Mouse (Mus musculus) liver, embryonic 15.5 days (tissue): ENCODE data around the gene Rtn1. TPM values are rescaled to one million over a fixed set of nuclear protein-coding genes. Genes with fewer than 3 reads are reported as not detected.

Source experiments
- ATAC-seq: fragments of 200-750 bp; cut with Nextera tagmentation; 2 replicates; pipeline ENCODE4 v1.8.0; 2017; ENCODE audit warnings: moderate number of reproducible peaks, mild to moderate bottlenecking, moderate library complexity; ENCODE audit not compliant: insufficient read depth
- H3K27ac ChIP-seq: fragments of 300-500 bp; sonication (generic); replicated peaks from 2 replicates; pipeline ENCODE4 v1.5.1; 2015; ENCODE audit warnings: mild to moderate bottlenecking, inconsistent platforms
- H3K27me3 ChIP-seq: fragments of 300-500 bp; sonication (generic); 2 replicates; pipeline ENCODE4 v1.6.1; 2015; ENCODE audit warnings: mild to moderate bottlenecking, inconsistent platforms
- H3K36me3 ChIP-seq: fragments of 300-500 bp; sonication (generic); replicated peaks from 2 replicates; pipeline ENCODE4 v1.6.1; 2015; ENCODE audit warnings: moderate library complexity, mild to moderate bottlenecking, inconsistent platforms
- H3K4me1 ChIP-seq: fragments of 300-500 bp; sonication (generic); replicated peaks from 2 replicates; pipeline ENCODE4 v1.6.1; 2015; ENCODE audit warnings: inconsistent platforms
- H3K4me2 ChIP-seq: fragments of 300-500 bp; sonication (generic); 2 replicates; pipeline ENCODE4 v1.6.1; 2015; ENCODE audit warnings: moderate library complexity, mild to moderate bottlenecking, inconsistent platforms
- H3K4me3 ChIP-seq: fragments of 300-500 bp; sonication (generic); replicated peaks from 2 replicates; pipeline ENCODE4 v1.5.1; 2015; ENCODE audit warnings: mild to moderate bottlenecking, inconsistent platforms
- H3K9ac ChIP-seq: fragments of 300-500 bp; sonication (generic); 2 replicates; pipeline ENCODE4 v1.6.1; 2015; ENCODE audit warnings: moderate library complexity, mild to moderate bottlenecking, inconsistent platforms
- H3K9me3 ChIP-seq: fragments of 300-500 bp; sonication (generic); replicated peaks from 2 replicates; pipeline ENCODE4 v1.6.1; 2016; ENCODE audit warnings: inconsistent platforms
- WGBS: fragments of 180-500 bp; shearing (Covaris S2); methylation state at CpG from one replicate; pipeline ENCODE4 v1.1.7; 2015; ENCODE audit warnings: mixed read lengths; ENCODE audit not compliant: insufficient replicate concordance; 5-methylcytosine and 5-hydroxymethylcytosine counted together
- polyA plus RNA-seq: library from polyadenylated mRNA; unstranded; fragments of >200 nt; fragmentation: Nextera tagmentation; extraction: Ambion mirVana; gene quantifications from 2 replicates; pipeline ENCODE4 v1.2.1, GENCODE M21; 2015

Rtn1 gene
- polyA plus RNA-seq, 1 experiment from 2014 or later: 2.0 TPM

- Histone ChIP-seq H3K9ac (no peak overlapping the region), H3K27ac (no peak overlapping the region), H3K9me3 (no peaks in the 10 kb centered on the region), H3K4me1 (no peaks in the 10 kb centered on the region; the same call in 1 of the 2 replicates), H3K36me3 (no peaks in the 10 kb centered on the region), H3K27me3 (no peaks in the 10 kb centered on the region), H3K4me3 (no peak overlapping the region), H3K4me2 (no peak overlapping the region)
- 61% methylated on average over 3 of the region's 3 CpGs for WGBS
- no peak for ATAC-seq
Measured at GRCm38 (mm10) chr12:72265261-72266228, 143.3 kb downstream of the Rtn1 start.

- H3K9me3 ChIP-seq: no peaks in the 10 kb centered on the region
- no peak overlapping the region for H3K4me3 ChIP-seq
- H3K36me3 ChIP-seq: no peaks in the 10 kb centered on the region
- H3K27me3 ChIP-seq: no peaks in the 10 kb centered on the region
- no peak overlapping the region for H3K9ac ChIP-seq
- peak; percentile 18; the same call in 1 of the 2 replicates for ATAC-seq
- H3K4me1 ChIP-seq: no peaks in the 10 kb centered on the region; the same call in 1 of the 2 replicates
- no peak overlapping the region for H3K4me2 ChIP-seq
- WGBS: 36% methylated on average over 12 of the region's 12 CpGs
- H3K27ac ChIP-seq: no peak overlapping the region
Measured at GRCm38 (mm10) chr12:72263213-72264103, 145.4 kb downstream of the Rtn1 start.

GRCm38 (mm10) chr12:72257000-72257399 is 151.9 kb downstream of the Rtn1 start:
- Histone ChIP-seq H3K36me3 (no peaks in the 10 kb centered on the region), H3K27me3 (no peaks in the 10 kb centered on the region), H3K9ac (no peak overlapping the region), H3K4me1 (no peaks in the 10 kb centered on the region), H3K4me2 (no peak overlapping the region), H3K4me3 (no peak overlapping the region), H3K27ac (no peak overlapping the region), H3K9me3 (no peaks in the 10 kb centered on the region)
- no peak for ATAC-seq
- WGBS: 61% methylated on average over 6 of the region's 6 CpGs

GRCm38 (mm10) chr12:72253040-72253439 is 155.8 kb downstream of the Rtn1 start:
- Histone ChIP-seq H3K9ac (no peak overlapping the region), H3K9me3 (no peaks in the 10 kb centered on the region), H3K36me3 (no peaks in the 10 kb centered on the region), H3K4me2 (no peak overlapping the region), H3K27ac (no peak overlapping the region), H3K4me1 (no peaks in the 10 kb centered on the region), H3K4me3 (no peak overlapping the region), H3K27me3 (no peaks in the 10 kb centered on the region)
- ATAC-seq: no peak
- 71% methylated on average over 3 of the region's 3 CpGs for WGBS

GRCm38 (mm10) chr12:72251890-72252445 is 156.9 kb downstream of the Rtn1 start:
- Histone ChIP-seq H3K9me3 (no peaks in the 10 kb centered on the region), H3K27me3 (no peaks in the 10 kb centered on the region), H3K4me3 (no peak overlapping the region), H3K4me2 (no peak overlapping the region), H3K27ac (no peak overlapping the region), H3K36me3 (no peaks in the 10 kb centered on the region), H3K4me1 (no peaks in the 10 kb centered on the region), H3K9ac (no peak overlapping the region)
- no peak for ATAC-seq
- WGBS: 73% methylated on average over 10 of the region's 10 CpGs

- H3K9me3 ChIP-seq: no peaks in the 10 kb centered on the region
- H3K27ac ChIP-seq: no peak overlapping the region
- H3K27me3 ChIP-seq: no peaks in the 10 kb centered on the region
- no peaks in the 10 kb centered on the region for H3K4me1 ChIP-seq
- H3K36me3 ChIP-seq: no peaks in the 10 kb centered on the region
- no peak overlapping the region for H3K4me3 ChIP-seq
- no peak overlapping the region for H3K9ac ChIP-seq
- no peak for ATAC-seq
- no peak overlapping the region for H3K4me2 ChIP-seq
- 70% methylated on average over 1 of the region's 1 CpGs for WGBS
Measured at GRCm38 (mm10) chr12:72244951-72245350, 163.9 kb downstream of the Rtn1 start.

GRCm38 (mm10) chr12:72242807-72243206 is 166.0 kb downstream of the Rtn1 start:
- no peak overlapping the region for H3K27ac ChIP-seq
- no peaks in the 10 kb centered on the region for H3K4me1 ChIP-seq
- no peaks in the 10 kb centered on the region for H3K9me3 ChIP-seq
- H3K27me3 ChIP-seq: peaks cover 8% of the 10 kb centered on the region
- H3K36me3 ChIP-seq: no peaks in the 10 kb centered on the region
- H3K4me2 ChIP-seq: no peak overlapping the region
- H3K4me3 ChIP-seq: no peak overlapping the region
- H3K9ac ChIP-seq: no peak overlapping the region
- 51% methylated on average over 6 of the region's 6 CpGs for WGBS
- ATAC-seq: no peak

- no peaks in the 10 kb centered on the region for H3K9me3 ChIP-seq
Measured at GRCm38 (mm10) chr12:72240506-72240905, 168.3 kb downstream of the Rtn1 start.

GRCm38 (mm10) chr12:72239230-72239894 is 169.5 kb downstream of the Rtn1 start:
- Histone ChIP-seq H3K9me3 (no peaks in the 10 kb centered on the region), H3K9ac (no peak overlapping the region), H3K36me3 (no peaks in the 10 kb centered on the region), H3K27me3 (peaks cover 36% of the 10 kb centered on the region), H3K4me1 (no peaks in the 10 kb centered on the region), H3K4me3 (no peak overlapping the region), H3K4me2 (no peak overlapping the region), H3K27ac (no peak overlapping the region)
- no peak for ATAC-seq
- 49% methylated on average over 12 of the region's 12 CpGs for WGBS

More at GRCm38 (mm10) chr12:72240506-72240905, 168.3 kb downstream of the Rtn1 start:
- Histone ChIP-seq H3K27me3 (peaks cover 31% of the 10 kb centered on the region), H3K27ac (no peak overlapping the region), H3K4me3 (no peak overlapping the region), H3K9ac (no peak overlapping the region), H3K36me3 (no peaks in the 10 kb centered on the region), H3K4me2 (no peak overlapping the region), H3K4me1 (no peaks in the 10 kb centered on the region)
- ATAC-seq: no peak

GRCm38 (mm10) chr12:72237251-72237650 is 171.6 kb downstream of the Rtn1 start:
- peaks cover 36% of the 10 kb centered on the region for H3K27me3 ChIP-seq
- no peaks in the 10 kb centered on the region for H3K9me3 ChIP-seq
- H3K4me1 ChIP-seq: no peaks in the 10 kb centered on the region
- WGBS: 36% methylated on average over 2 of the region's 2 CpGs
- H3K4me3 ChIP-seq: no peak overlapping the region
- H3K9ac ChIP-seq: no peak overlapping the region
- no peak for ATAC-seq
- no peak overlapping the region for H3K4me2 ChIP-seq
- H3K36me3 ChIP-seq: no peaks in the 10 kb centered on the region
- no peak overlapping the region for H3K27ac ChIP-seq
